Mouse (Mus musculus) liver (tissue): ENCODE data around the gene Fhl4.

Experiments used
- DNase-seq: peaks from one replicate; pipeline ENCODE4 v3.0.0-alpha.2; 2020; ENCODE audit warnings: mixed read lengths

The Fhl4 gene

DNA sequence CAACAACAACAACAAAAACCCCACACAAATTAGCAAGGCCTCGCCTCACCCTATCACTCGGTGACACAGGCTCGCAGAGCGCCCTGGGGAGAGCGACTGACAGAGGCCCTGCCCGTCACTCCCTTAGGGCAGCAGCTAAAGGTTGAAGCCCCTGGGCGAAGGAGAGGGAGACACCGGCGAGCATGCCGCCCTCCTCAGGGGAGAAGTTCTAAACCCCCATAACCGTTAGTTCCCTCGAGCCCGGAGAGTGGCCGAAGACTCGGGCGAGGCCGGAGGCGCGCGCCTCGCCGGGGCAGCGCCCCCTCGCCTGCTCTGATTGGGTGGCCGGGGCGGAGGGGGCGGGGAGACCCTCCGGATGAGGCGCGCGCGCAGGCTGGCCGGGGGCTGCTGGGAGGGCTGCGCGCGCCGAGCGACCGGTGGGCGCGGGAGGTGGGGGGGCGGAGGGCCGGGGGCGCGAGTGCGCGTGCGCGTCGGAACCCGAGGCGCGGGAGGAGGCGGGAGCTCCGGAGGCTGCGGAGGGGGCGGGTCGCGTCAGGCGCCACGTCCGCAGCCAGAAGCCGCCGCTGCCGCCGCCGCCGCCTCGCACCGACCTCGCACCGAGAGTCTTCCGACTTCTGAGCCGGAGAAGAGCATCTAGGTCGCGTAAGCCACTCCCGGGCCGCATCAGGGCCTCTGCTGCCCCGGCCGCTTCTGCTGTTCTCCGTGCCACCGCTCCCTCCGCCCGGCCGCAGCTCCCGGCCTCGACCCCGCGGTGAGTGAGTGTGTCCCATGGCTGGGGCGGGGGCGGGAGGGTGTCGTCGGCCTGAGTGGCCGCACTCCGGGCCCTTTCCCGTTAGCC lies at the start of gene Fhl4, which contains the start of gene Tmem263:
Fhl4 (minus strand) TSS at position 249 of the 838 bp plus-strand sequence.
Tmem263 (plus strand) TSS at position 381 of the 838 bp plus-strand sequence.
- peak; percentile 93 for DNase-seq

DNA sequence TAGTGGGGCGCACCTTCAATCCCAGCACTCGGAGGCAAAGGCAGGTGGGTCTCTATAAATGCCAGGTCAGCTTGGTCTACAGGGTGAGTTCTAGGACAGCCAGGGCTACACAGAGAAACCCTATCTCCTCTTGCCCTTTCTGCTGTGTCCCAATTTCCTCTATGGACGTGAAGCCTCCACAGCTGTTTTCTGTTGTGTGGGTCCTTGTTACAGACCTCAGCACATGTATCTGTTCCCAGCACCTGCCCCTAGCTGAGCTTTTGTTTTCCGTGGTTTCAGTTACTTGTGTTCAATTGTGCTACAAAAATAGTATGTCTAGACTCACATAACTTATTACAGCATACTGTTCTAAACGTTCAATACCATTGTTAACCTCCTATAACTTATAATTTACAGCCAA lies 46.9 kb upstream of the Fhl4 start:
- DNase-seq, result no peak

DNA sequence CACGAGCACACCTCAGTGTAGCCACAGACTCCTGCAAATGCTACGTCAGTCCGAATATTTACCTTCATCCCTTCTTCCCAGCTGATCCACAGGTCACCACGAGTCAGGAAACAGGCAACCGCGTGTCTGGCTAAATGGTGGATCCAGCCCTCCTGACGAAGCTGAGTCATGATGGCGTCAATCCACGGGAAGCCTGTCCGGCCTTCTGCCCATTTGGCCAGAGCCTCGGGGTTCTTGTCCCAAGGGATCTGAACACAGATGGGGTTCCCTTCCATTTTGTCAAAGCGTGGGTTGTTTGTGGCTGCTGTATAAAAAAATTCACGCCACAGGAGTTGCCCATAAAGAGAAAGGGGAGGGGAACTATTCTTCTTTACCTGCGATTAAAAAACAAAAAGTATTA lies 44.0 kb upstream of the Fhl4 start:
- DNase-seq, result no peak

DNA sequence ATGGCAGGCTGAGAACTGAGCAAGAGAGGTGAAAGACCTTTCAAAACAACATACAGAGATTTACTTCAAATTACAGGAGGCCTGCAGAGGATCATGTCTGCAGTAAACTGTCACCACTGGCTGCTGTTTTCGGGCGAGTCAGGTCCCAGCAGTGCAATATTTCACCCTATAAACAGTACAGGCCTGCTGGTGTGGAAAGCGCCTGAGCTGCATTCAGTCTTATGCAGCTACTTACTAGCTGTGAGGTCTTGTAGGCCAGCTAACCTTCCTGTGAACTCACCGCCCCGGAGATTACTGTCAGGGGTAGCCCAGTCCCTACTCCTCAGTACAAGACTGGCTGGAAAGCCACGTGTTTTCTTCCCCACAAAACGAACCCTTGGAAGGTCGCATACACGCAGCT lies 39.2 kb upstream of the Fhl4 start:
- DNase-seq, result no peak

DNA sequence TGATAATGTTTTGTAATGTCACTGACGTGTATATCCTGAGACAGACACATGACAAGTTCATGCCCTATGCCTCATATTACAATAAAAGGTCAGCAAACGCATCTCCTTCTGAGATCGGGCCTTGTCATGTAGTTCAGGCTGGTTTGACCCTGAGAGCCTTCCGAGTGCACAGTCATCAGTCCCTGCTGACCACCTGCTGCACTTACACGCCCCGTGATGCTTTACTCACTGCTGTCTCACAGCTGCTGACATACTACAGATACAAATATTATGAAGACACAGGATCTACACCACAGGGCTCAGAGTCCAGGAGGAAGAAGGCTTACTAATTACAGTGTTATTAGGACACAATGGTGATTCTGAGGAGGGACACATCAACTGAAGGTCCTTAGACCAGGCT lies 34.3 kb upstream of the Fhl4 start:
- DNase-seq, result no peak

DNA sequence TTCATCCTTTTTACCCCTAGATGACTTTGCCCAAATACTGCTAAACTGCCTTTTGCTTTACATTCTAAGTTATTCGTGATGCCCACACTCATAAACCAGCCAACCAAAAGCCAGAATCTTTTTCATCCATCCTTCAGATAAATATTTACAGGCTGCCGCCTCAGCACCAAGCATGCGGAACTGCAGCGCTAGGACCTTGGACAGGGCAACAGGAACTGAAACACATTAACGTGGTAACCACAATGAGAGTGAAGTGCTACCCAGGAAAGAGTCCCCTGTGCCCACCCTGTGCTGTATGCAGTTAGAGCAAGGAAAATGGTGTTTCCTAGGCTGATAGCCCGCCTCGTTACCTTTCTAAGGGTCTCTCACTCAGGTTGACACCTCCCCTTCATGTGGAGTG lies 26.2 kb upstream of the Fhl4 start:
- DNase-seq, result peak; percentile 28

DNA sequence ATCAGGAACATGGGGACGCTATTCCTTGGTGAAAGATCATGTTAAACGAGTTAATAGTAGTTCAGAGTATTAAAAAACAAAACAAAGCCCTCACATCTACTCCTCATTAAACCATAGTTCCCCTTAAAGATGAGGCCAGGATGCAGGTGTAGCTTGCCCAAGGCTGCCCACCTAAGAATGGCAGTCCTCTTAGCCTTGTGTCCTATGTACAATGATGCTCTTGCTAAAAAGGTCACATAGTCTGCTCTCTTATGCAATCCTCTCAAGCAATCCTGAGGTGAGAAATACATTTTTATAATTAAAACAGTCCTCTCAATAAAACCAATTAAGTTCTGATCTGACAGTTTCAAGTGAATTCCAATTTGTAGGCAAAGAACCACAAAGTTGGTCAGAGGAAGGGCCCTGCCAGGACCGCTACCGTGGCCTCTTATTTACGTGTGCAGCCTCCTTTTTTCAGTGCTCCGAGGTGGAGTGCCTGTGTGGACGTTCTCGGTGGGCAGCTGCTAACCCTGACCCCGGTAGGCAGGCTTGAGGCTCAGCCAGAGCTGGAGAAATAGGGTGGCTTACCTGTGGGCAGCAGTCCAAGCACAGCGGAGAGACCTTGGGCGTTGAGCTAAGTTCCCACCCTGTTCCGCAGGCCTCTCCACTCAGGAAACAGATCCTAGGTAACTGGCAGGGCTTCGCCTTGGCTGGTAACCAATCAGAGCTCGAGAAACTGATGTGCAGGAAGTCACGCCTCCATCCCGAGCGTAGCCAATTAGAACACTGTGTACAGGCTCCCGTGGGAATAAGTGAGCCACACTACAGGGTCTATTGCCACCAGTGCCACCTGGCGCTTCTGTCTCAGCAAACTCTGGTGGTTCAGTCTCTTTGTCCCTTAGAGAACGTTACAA lies 25.3 kb upstream of the Fhl4 start, which contains the start of gene Mterf2:
Mterf2 (minus strand) TSS at position 633 of the 893 bp plus-strand sequence.
- DNase-seq, result peak; percentile 93

DNA sequence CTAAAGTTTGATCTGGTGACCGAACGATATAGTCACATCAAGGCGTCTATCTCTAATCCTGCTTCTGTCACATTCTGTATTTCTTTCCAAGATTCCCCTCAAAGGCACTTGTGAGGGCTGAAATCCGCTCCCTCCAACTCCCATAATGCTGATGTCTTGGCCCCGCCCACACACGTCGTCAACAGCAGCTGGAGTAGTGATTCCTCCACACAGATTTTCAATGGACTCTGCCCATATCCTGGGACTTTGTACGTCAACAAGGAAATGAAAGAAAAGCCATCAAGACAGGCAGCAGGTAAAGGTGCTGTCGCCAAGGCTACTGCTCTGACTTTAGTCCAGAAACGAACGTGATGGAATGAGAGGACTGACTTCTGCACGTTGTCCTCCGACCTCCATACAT lies 22.9 kb upstream of the Fhl4 start:
- DNase-seq, result no peak

DNA sequence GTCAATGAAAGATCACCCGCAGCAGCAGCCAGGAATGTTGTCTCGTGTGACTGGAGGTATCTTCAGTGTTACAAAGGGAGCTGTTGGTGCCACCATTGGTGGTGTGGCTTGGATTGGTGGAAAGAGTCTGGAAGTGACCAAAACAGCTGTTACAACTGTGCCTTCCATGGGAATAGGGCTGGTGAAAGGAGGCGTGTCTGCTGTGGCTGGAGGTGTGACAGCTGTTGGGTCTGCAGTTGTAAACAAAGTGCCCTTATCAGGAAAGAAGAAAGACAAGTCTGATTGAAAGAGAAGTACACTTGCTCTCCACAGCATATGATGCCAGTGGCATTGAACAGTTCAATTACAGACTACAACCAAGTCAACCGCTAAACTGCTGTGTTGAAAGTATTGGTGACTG lies 12.1 kb upstream of the Fhl4 start:
- DNase-seq, result no peak

DNA sequence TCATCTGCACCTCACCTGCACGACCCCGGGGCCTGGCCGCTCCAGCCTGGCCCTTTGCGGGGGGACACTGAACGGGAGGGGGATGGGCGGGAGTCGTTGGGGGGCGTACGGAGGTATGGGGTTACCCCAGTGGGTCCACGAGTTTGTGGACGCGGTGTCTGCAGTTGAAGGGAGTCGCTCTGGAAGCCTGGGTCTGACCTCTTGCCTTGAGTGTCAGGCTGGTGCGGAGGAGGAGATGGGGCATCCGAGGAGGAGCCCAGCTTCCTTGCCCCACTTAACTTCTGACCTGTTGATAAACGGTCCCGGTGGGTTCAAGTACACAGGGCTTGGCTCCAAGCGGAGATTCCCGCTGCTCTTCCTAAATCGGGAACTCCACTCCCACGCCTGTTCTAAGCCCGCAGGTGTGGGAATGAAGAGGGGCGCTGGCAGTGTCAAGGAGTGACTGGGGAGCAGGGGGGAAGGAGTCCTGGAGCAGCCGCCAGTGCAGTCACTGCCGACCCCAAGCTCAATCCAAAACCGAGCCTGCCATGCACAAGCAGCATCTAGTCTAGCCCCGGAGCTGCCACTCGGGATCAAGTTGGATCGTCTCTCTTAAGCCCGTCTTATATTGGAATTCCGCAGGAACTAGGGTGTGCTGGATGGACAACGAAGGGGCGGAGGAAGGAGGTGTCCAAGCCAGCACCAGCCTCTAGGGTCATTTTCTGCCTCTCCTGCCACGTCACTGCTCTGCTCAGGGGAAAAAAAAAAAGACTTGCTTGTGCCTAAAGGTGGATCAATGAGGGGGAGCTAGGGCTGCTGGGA lies 990 bp upstream of the Fhl4 start:
- DNase-seq, result peak; percentile 24

DNA sequence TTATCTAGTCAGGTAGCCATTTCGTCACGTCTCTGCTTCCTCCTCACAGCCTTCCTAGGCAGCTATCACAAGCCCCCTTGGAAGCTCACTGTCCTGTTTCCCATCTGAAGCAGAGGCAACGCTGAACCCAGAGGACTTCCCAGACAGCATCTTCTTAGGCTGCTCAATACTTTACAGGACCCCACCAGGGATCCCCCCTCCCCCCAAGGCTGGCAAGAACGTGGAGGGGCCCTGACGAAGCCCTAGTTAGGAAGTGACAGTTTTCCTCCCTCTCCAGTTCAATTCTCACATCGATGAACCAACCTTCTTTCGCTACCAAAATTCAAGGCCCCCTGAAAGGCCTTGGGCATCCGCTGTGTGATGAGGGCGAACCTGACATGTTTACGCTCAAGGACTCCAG lies 454 bp downstream of the Fhl4 start:
- DNase-seq, result peak; percentile 21

DNA sequence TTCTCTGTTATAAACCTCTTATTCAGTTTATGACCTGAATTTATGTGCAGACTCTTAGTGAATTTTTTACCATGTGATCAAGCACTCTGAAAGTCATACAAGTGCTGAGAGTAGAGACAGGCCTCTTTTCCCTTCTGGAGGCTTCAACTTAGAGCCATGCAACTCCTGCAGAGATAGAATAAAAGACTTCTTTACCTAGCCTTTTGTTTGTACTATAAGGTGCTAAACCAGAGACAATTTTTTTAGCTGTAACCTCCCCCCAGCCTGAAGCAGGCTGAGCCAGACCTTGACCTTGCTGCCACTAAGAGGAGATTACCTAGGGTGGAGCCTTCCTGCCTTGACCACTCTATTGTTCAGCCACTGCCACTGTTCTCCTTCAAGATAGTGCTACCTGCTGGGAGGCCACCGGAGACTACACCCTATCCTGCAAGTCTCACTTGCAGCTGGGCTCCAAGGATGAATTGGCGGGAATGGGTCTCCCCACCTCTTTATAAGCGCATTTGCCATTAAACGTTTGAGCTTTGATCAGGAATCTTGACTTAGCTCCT lies 30.6 kb downstream of the Fhl4 start:
- DNase-seq, result no peak

DNA sequence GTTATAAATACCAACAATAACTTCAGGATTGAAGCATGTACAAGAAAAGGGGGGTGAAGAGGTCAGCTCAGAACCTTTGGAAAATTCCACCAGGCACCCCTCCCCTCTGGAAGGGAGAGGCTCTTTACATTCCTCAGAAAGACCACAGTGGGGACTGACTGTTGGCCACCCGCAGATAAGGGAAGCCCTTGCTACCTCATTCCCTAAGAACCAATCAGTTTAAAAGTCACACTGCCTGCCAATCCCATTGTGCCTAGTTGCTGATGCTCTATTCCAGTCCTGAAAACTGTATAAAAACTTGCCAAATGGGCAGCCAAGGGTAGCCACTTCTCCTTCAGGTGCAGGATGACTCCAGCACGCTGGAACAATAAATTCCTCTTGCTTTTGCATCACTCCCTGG lies 47.4 kb downstream of the Fhl4 start:
- DNase-seq, result no peak

DNA sequence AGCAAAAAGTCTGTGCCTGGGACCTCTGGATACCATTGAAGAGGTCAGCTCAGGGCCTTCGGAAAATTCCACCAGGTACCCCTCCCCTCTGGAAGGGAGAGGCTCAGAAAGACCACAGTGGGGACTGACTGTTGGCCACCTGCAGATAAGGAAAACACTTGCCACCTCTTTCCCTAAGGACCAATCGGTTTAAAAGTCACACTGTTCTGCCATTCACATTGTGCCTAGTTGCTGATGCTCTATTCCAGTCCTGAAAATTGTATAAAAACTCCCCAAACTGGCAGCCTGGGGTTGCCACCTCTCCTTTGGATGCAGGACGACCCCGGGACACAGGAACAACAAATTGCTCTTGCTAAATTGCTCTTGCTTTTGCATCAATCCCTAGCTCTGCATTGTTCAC lies 49.8 kb downstream of the Fhl4 start:
- DNase-seq, result no peak

DNA sequence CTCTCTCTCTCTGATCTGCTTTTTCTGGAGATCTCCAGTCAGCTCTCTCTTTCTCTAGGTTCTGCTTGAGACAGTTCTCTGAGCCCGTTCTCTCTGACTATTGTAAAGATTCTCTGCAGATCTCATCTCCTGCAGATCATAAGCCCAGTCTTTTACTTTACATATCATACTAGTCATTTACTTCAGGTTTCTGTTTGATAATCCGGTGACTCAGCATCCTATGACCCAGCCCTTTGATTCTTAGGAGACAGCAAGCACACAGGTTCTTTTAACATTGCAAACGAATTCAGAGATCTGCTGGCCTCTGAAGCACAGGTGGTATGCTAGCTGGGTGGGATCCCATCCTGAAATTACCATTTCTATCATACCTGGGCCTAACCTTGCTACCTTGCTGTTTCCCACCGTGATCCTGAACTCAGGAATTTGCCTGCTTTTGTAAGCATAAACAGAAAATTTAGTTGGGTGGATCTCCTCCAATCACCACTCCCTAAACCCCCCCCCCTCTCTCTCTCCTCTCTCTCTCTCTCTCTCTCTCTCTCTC lies 51.6 kb downstream of the Fhl4 start:
- no peak for DNase-seq

DNA sequence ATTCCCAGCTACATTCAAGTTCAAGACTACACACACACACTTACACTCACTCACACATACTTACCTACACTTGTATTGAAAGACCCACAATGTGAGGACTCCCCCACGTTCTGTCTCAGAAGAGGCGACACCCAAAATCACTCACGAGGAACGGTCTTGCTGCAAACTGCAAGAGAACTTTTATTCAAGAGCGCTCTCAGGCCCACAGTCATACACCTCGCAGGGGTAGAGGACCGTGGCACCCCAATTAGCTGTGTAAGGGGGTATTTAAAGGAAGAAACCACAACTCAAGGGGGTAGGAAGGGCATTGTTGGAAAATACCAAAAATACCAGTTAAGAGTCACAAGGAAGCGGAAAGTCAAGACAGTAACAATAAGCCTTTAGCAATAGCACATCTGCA lies 54.3 kb downstream of the Fhl4 start:
- DNase-seq, result no peak

DNA sequence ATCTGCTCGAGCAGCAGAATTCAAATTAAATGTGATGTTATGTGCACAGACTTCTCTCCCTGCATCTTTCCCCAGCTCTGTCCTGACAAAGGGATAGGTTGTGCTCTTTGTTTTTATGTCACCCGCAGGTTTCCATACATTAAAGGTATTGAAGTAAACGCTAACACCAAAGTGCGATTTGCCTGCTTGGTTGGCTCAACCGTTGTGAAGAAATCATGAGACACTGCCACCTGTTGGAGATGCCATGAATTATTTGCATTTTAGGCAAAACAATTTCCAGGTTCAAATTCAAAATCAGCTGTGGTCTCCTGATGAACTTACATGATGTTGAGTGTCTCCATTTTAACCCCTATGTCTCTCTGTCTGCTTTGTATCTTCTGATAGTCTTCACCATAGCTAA lies 55.7 kb downstream of the Fhl4 start:
- no peak for DNase-seq
